In the genomic region with DNA sequence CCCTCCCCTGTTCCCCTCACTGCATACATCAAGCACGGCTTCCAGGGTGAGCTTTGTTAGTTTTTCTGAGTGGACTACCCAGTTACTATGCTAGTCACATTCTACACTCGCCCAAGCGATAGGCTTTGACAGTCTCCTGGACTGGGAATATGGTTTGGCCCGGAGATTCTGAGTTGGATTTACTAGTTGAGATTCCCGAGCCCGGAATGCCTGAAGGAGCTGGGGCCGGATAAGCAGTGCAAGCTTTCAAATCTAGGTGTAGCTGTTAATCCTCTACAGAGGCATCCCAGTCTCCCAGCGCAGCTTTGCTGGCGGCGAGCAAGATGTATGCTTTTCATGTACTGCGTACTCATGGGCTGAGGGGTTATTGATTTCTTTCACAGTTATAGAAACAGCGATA, we compare ENCODE assay signal across 8 mouse cellular contexts. TPM values are rescaled to one million over a fixed set of nuclear protein-coding genes. Genes with fewer than 3 reads are reported as not detected.
A peak's percentile ranks its signal among the peaks of the same experiment; 100 is the strongest.
DNase-seq lines count a peak whose midpoint lies in the region; ATAC-seq lines count a peak whose summit lies in the region.

No protein-coding gene starts in this region.

- H3K9ac ChIP-seq in embryonic facial prominence, embryonic 15.5 days: peak overlapping the region; percentile 79
- peak overlapping the region; percentile 81 for H3K9ac ChIP-seq in hindbrain, embryonic 14.5 days
- peak overlapping the region; percentile 42 for H3K9ac ChIP-seq in lung, embryonic 15.5 days

- peaks cover 18% of the 10 kb centered on the region for H3K4me1 ChIP-seq in embryonic facial prominence, embryonic 15.5 days
- H3K4me1 ChIP-seq in hindbrain, embryonic 14.5 days (replicated peaks; ENCODE audit: control insufficient read depth, insufficient read depth, low read length): peaks cover 19% of the 10 kb centered on the region
- H3K4me1 ChIP-seq in lung, embryonic 15.5 days: 0 out of 2 replicates have a peak, but pooled peaks cover 10% of the 10 kb centered on the region

- H3K36me3 ChIP-seq in embryonic facial prominence, embryonic 15.5 days: no peaks in the 10 kb centered on the region
- H3K36me3 ChIP-seq in hindbrain, embryonic 14.5 days (replicated peaks; ENCODE audit: control insufficient read depth, insufficient read depth): no peaks in the 10 kb centered on the region
- H3K36me3 ChIP-seq in lung, embryonic 15.5 days: no peaks in the 10 kb centered on the region

- peak overlapping the region; percentile 64 for H3K4me3 ChIP-seq in embryonic facial prominence, embryonic 15.5 days (replicated peaks)
- peak overlapping the region; percentile 54 for H3K4me3 ChIP-seq in hindbrain, embryonic 14.5 days (replicated peaks; ENCODE audit: low read length)
- peak overlapping the region; percentile 49 for H3K4me3 ChIP-seq in lung, embryonic 15.5 days

- DNase-seq in urinary bladder, adult 18-20 months (ENCODE audit: low spot score in 2 of 2): peak; percentile 23 to 51
- DNase-seq in urinary bladder, postnatal 10 days (ENCODE audit: low spot score): no peak
- peak; percentile 70 for DNase-seq in hindbrain, embryonic 14.5 days (ENCODE audit: low spot score)
- DNase-seq in layer of hippocampus, postnatal 25 days (ENCODE audit: extremely low spot score in 1 of 2, low spot score in 1 of 2): peak; percentile 37 to 56
- DNase-seq in right cerebral cortex, adult 18-20 months: peak; percentile 66
- DNase-seq in thymus, postnatal 4 days: no peak

- H3K27ac ChIP-seq in embryonic facial prominence, embryonic 15.5 days (replicated peaks): peak overlapping the region; percentile 90
- peak overlapping the region; percentile 88 for H3K27ac ChIP-seq in hindbrain, embryonic 14.5 days
- H3K27ac ChIP-seq in lung, embryonic 15.5 days: no peak overlapping the region

- ATAC-seq in embryonic facial prominence, embryonic 15.5 days (ENCODE audit: insufficient number of reproducible peaks, low FRiP score, low TSS enrichment, low read depth): peak; percentile 25
- ATAC-seq in hindbrain, embryonic 14.5 days (ENCODE audit: low FRiP score): no peak
- no peak for ATAC-seq in lung, embryonic 15.5 days (ENCODE audit: borderline replicate concordance, extremely low read depth, low FRiP score, low TSS enrichment)

- H3K4me2 ChIP-seq in embryonic facial prominence, embryonic 15.5 days (replicated peaks): peak overlapping the region; percentile 51
- H3K4me2 ChIP-seq in hindbrain, embryonic 14.5 days (replicated peaks): peak overlapping the region; percentile 70
- H3K4me2 ChIP-seq in lung, embryonic 15.5 days: peak overlapping the region; percentile 66

- H3K9me3 ChIP-seq in embryonic facial prominence, embryonic 15.5 days (replicated peaks): no peaks in the 10 kb centered on the region
- H3K9me3 ChIP-seq in hindbrain, embryonic 14.5 days (ENCODE audit: control insufficient read depth, low read length): no peaks in the 10 kb centered on the region
- no peaks in the 10 kb centered on the region for H3K9me3 ChIP-seq in lung, embryonic 15.5 days

- WGBS in embryonic facial prominence, embryonic 15.5 days: 0% methylated on average over 12 of the region's 12 CpGs
- under 1% methylated on average over 12 of the region's 12 CpGs for WGBS in hindbrain, embryonic 14.5 days
- WGBS in lung, embryonic 15.5 days: under 1% methylated on average over 12 of the region's 12 CpGs

- no peaks in the 10 kb centered on the region for H3K27me3 ChIP-seq in embryonic facial prominence, embryonic 15.5 days
- H3K27me3 ChIP-seq in hindbrain, embryonic 14.5 days (ENCODE audit: control insufficient read depth, insufficient read depth, low read length): no peaks in the 10 kb centered on the region; the same call in 1 of the 2 replicates
- H3K27me3 ChIP-seq in lung, embryonic 15.5 days: no peaks in the 10 kb centered on the region

RNA-seq across cellular contexts. Expression of a gene that starts 0.8 kb away (rescaled TPM):
- polyA plus RNA-seq in embryonic facial prominence, embryonic 15.5 days (2015; fragmentation: Nextera tagmentation; extraction: Ambion mirVana): 53.9 and 60.5 TPM in 2 replicates
- polyA plus RNA-seq in hindbrain, embryonic 14.5 days (2014; fragmentation: Nextera tagmentation; extraction: Ambion mirVana): 41.3 and 46.4 TPM in 2 replicates
- 10 to 100 TPM; 35.8 to 39.0 TPM for total RNA-seq in layer of hippocampus, postnatal 25 days (2021)
- polyA plus RNA-seq in lung, embryonic 15.5 days (2015; fragmentation: Nextera tagmentation; extraction: Ambion mirVana): 13.0 and 14.4 TPM in 2 replicates

Comparison
In these comparisons a context has a peak if more than half of its experiments do, and no peak if none do; other contexts are left out.
1. DNase-seq: peak in urinary bladder, adult 18-20 months (2 of 2), hindbrain, embryonic 14.5 days (single experiment), layer of hippocampus, postnatal 25 days (2 of 2) and right cerebral cortex, adult 18-20 months (single experiment); none in urinary bladder, postnatal 10 days (single experiment) and thymus, postnatal 4 days (single experiment).
2. Peak in every context shown above with its lines, with median percentiles within 50 percentile points of each other: H3K4me2 ChIP-seq, H3K4me3 ChIP-seq and H3K9ac ChIP-seq.